Mouse (Mus musculus): Measurements from ENCODE around the gene Mtus2.

Mtus2 gene

DNA sequence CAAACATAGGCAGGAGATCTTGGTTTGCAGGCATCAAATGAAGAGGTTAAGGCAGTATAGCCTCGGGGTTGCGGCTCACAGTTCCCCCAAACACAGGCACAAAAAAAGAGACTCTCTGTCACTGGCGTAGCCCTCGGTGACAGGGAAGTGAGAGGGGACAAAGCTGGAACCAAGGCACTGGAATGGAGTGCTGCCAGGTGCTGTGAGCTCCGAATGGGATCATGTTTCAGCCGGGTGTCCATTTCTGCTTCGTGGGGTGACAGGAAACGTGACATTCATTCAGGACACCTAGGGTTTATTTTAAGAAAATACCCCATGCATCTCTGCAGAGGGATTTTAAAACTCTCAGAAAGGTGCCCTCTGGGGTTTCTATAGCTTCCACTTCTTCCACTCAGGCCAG, 397.4 kb downstream of the Mtus2 start:
- DNase-seq: no peak

GRCm38 (mm10) chr5:148355822-148356221, 398.7 kb downstream of the Mtus2 start:
- no peak for DNase-seq

DNA sequence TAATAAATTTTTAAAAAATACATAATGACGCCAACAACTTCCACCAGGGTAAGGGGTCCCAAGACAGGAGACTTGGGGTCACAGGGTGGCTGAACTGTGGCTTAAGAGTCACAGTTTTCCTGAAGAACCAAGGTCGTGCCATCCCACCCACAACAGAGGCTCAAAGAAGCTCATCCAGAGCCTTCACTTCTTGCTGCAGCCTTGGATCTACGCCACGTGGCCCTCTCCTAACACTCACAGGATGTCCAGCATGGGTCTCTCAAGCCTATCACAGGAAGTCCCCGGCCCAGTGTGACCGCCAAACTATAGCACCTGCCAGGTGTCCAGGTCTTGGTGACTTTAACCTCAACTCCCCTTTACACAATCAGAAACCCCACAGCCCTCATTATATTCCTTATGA, 400.0 kb downstream of the Mtus2 start:
- no peak for DNase-seq

- no peak for DNase-seq
These were observed 402.0 kb downstream of the Mtus2 start for GRCm38 (mm10) chr5:148359131-148359530.

GRCm38 (mm10) chr5:148360922-148361758, 404.0 kb downstream of the Mtus2 start:
- no peak for DNase-seq

- no peak for DNase-seq
These were observed 404.6 kb downstream of the Mtus2 start for GRCm38 (mm10) chr5:148361759-148362010.

- no peak for DNase-seq
These were observed 405.2 kb downstream of the Mtus2 start for GRCm38 (mm10) chr5:148362296-148362695.

DNA sequence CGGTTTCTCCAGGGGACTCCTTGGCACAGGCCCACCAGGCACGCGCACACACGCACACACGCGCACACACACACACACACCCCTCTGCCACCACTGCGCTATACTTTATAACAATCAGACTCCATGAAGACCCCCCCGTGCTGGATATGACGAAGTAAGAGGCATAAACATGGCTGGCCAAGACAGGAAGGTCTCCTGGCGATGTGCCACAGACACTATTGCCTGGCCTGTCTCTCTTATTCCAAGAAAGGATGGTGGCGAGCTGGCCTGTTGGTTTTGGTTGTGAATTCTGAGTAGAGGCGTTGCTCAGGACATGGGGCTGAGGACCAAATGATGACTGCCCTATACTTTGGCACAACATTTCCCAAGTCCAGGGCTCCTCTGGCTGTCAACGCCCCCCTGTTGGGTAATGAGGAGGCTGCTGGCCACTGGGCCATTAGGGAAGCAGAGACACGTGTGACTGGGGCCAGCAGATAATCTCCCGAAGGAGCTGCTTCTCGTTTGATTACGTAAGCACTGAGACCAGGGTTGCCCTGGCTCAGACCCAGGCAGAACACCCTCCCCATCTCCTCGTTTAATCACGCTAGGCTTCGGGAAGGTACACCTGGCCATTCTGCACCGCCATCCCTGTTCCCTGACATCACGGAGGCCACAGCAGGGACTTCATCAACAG, 406.5 kb downstream of the Mtus2 start:
- no peak for DNase-seq
